Comparison of ENCODE assay signal across 8 mouse cellular contexts in genomic region chr4:53843553-53843952, GRCm38 (mm10). TPM values are rescaled to one million over a fixed set of nuclear protein-coding genes. Genes with fewer than 3 reads are reported as not detected.
DNase-seq lines count a peak whose midpoint lies in the region; TF ChIP-seq lines count a peak whose summit lies in the region.

No protein-coding gene starts in this region.

- TF ChIP-seq POLR2A in brain, embryonic 14.5 days (IDR thresholded peaks at IDR 0.05; ENCODE audit: borderline replicate concordance, extremely low read depth, insufficient read depth, insufficient read length, poor library complexity, severe bottlenecking): no peak

- intact Hi-C loops in left cerebral cortex, postnatal 36 days (cut with DNase I): no loop called here

- DNase-seq in gastrocnemius, adult 18-20 months (ENCODE audit: low spot score): peak; percentile 68
- DNase-seq in gastrocnemius, postnatal 4 days (ENCODE audit: low spot score in 2 of 2): no peak
- DNase-seq in layer of hippocampus, adult 18-20 months (ENCODE audit: low spot score in 2 of 2): peak; percentile 32 to 68
- DNase-seq in layer of hippocampus, postnatal 25 days (ENCODE audit: extremely low spot score in 1 of 2, low spot score in 1 of 2): no peak
- peak; percentile 19 for DNase-seq in brain, embryonic 14.5 days (ENCODE audit: low read depth)
- DNase-seq in left cerebral cortex, postnatal 36 days (ENCODE audit: low spot score in 2 of 2): peak; percentile 32 to 44
- no peak for DNase-seq in MN1 (ENCODE audit: low spot score)
- DNase-seq in adrenal gland, postnatal 25 days: no peak

- peak; percentile 21; the same call in 1 of the 2 replicates for TF ChIP-seq CTCF in brain, embryonic 14.5 days (IDR thresholded peaks at IDR 0.05; ENCODE audit: borderline replicate concordance, extremely low read depth, insufficient read depth, insufficient read length)

RNA-seq across cellular contexts. Expression of gene Tmem38b, which starts 17.7 kb away (rescaled TPM):
- 10 to 100 TPM; 55.7 to 57.2 TPM for total RNA-seq in gastrocnemius, adult 18-20 months (2021)
- total RNA-seq in gastrocnemius, postnatal 4 days (2021): 10 to 100 TPM; 62.1 to 68.8 TPM
- 10 to 100 TPM; 16.9 to 19.1 TPM for total RNA-seq in layer of hippocampus, adult 18-20 months (2021)
- 10 to 100 TPM; 17.9 to 20.2 TPM for total RNA-seq in layer of hippocampus, postnatal 25 days (2021)
- polyA plus RNA-seq in brain, embryonic 14.5 days (2012; rRNA removed): 3.6 and 7.0 TPM in 2 replicates
- total RNA-seq in left cerebral cortex, postnatal 36 days (2021): 10 to 100 TPM; 10.5 to 11.7 TPM
- 23.2 and 30.8 TPM in 2 replicates for total RNA-seq in adrenal gland, postnatal 25 days (2021)

Comparison
In these comparisons a context has a peak if more than half of its experiments do, and no peak if none do; other contexts are left out.
1. DNase-seq: peak in gastrocnemius, adult 18-20 months (single experiment), layer of hippocampus, adult 18-20 months (2 of 2), brain, embryonic 14.5 days (single experiment) and left cerebral cortex, postnatal 36 days (2 of 2); none in gastrocnemius, postnatal 4 days (0 of 2), layer of hippocampus, postnatal 25 days (0 of 2), MN1 (single experiment) and adrenal gland, postnatal 25 days (single experiment).